Mouse (Mus musculus) mature B cell (primary cell): Measurements from ENCODE around the gene Mfap5.
"Not testable (repeated sequence)": the region's sequence is repeated elsewhere in the genome, so short reads cannot be mapped to it uniquely, and the experiment has no call there.

Source experiments
- in situ Hi-C: fragments of 300-500 bp; cut with MboI; formaldehyde crosslinking; loops from 2 replicates; pipeline ENCODE4 v1.14.3; 2019

Gene Mfap5

GRCm38 (mm10) chr6:122560427-122560826 lies 54.8 kb downstream of the Mfap5 start:
- in situ Hi-C loops, result no loop called here

- in situ Hi-C loops, result no loop called here
These were observed 55.4 kb downstream of the Mfap5 start for GRCm38 (mm10) chr6:122561005-122561404.

- in situ Hi-C loops, result no loop called here
These were observed 56.8 kb downstream of the Mfap5 start for GRCm38 (mm10) chr6:122562463-122562862.

GRCm38 (mm10) chr6:122565070-122565784 lies 59.6 kb downstream of the Mfap5 start:
- in situ Hi-C loops, result no loop called here

GRCm38 (mm10) chr6:122569113-122569512 lies 63.5 kb downstream of the Mfap5 start:
- in situ Hi-C loops, result no loop called here

GRCm38 (mm10) chr6:122569762-122570161 lies 64.1 kb downstream of the Mfap5 start:
- in situ Hi-C loops, result no loop called here

- in situ Hi-C loops, result no loop called here
These were observed 65.3 kb downstream of the Mfap5 start for GRCm38 (mm10) chr6:122570695-122571616.

- in situ Hi-C loops, result no loop called here
These were observed 65.9 kb downstream of the Mfap5 start for GRCm38 (mm10) chr6:122571617-122571959.

GRCm38 (mm10) chr6:122575037-122575436 lies 69.4 kb downstream of the Mfap5 start:
- in situ Hi-C loops, result not testable (repeated sequence)

- in situ Hi-C loops, result no loop called here
These were observed 71.4 kb downstream of the Mfap5 start for GRCm38 (mm10) chr6:122577030-122577429.
